Mouse (Mus musculus) embryonic fibroblast, embryonic 13.5 days (primary cell): ENCODE data around the gene Utf1. TPM values are rescaled to one million over a fixed set of nuclear protein-coding genes. Genes with fewer than 3 reads are reported as not detected.
A peak's percentile ranks its signal among the peaks of the same experiment; 100 is the strongest.

ENCODE experiments used
- H3K27ac ChIP-seq: 2 replicates; pipeline ENCODE4 v1.5.1; 2012; ENCODE audit warnings: low read length, control low read depth, inconsistent platforms; ENCODE audit not compliant: insufficient read depth
- H3K4me1 ChIP-seq: 2 replicates; pipeline ENCODE4 v1.6.1; 2011; ENCODE audit warnings: low read length; ENCODE audit not compliant: control insufficient read depth, insufficient read depth
- H3K4me3 ChIP-seq: 2 replicates; pipeline ENCODE4 v1.5.1; 2011; ENCODE audit warnings: mild to moderate bottlenecking, control low read depth, low read length; ENCODE audit not compliant: insufficient read depth
- CTCF ChIP-seq: IDR thresholded peaks from 2 replicates; pipeline ENCODE4 v1.5.1; 2011; ENCODE audit warnings: mild to moderate bottlenecking, control low read depth, low read length, moderate library complexity, borderline replicate concordance; ENCODE audit not compliant: insufficient read depth
- POLR2A ChIP-seq: IDR thresholded peaks from 2 replicates; pipeline ENCODE4 v1.6.1; 2011; ENCODE audit warnings: low read depth, mild to moderate bottlenecking, control low read depth, low read length, moderate library complexity
- polyA plus RNA-seq: library from polyadenylated mRNA; stranded (reverse); fragments of >200 nt; gene quantifications from 2 replicates; pipeline ENCODE4 v1.2.4, GENCODE M21; 2011; ENCODE audit warnings: low read depth; ENCODE audit not compliant: missing spikeins, insufficient read length

Utf1 gene
- polyA plus RNA-seq, result not detected in 2 replicates

GRCm38 (mm10) chr7:139943674-139944281, at the start of gene Utf1:
Utf1 (plus strand) TSS chr7:139943789.
- Histone ChIP-seq H3K4me3 (peak within 1 kb of the TSS; percentile 7; the same call in 1 of the 2 replicates), H3K4me1 (no peaks in the 10 kb centered on the region), H3K27ac (no peak within 1 kb of the TSS)
- TF ChIP-seq POLR2A (no peak), CTCF (no peak)

GRCm38 (mm10) chr7:139894655-139895557, 48.7 kb upstream of the Utf1 start, which contains the start of gene Kndc1:
Kndc1 (plus strand) TSS chr7:139894696.
- TF ChIP-seq POLR2A (no peak), CTCF (no peak)
- H3K4me3 ChIP-seq, result no peak within 1 kb of the TSS; the same call in 1 of the 2 replicates
- H3K27ac ChIP-seq, result no peak within 1 kb of the TSS
- H3K4me1 ChIP-seq, result no peaks in the 10 kb centered on the region

- Histone ChIP-seq H3K27ac (no peak overlapping the region), H3K4me3 (no peak overlapping the region), H3K4me1 (no peaks in the 10 kb centered on the region)
- TF ChIP-seq POLR2A (no peak), CTCF (no peak)
These were observed 47.3 kb upstream of the Utf1 start for GRCm38 (mm10) chr7:139896271-139896670.

DNA sequence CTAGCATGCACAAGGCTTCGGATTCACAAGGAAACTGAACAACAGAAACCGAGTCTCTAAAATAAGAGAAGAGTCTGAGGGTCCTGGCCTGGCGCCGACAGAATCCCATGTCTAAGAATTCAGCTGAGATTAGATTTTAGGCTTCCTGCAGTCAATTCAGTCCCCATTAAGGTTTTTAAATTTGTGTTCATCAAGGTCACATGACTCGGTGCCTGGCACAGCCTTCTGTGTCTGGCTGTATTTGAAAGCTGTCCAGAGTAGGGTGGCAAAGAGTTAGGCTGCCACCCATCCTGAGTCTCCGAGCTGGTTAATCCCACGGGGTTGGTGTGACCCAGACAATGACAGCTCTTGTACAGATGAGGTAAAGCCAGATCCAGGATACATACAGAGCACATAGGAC, 46.8 kb upstream of the Utf1 start:
- no peaks in the 10 kb centered on the region for H3K4me1 ChIP-seq
- TF ChIP-seq CTCF, result no peak
- TF ChIP-seq POLR2A, result no peak
- H3K4me3 ChIP-seq, result no peak overlapping the region
- no peak overlapping the region for H3K27ac ChIP-seq

DNA sequence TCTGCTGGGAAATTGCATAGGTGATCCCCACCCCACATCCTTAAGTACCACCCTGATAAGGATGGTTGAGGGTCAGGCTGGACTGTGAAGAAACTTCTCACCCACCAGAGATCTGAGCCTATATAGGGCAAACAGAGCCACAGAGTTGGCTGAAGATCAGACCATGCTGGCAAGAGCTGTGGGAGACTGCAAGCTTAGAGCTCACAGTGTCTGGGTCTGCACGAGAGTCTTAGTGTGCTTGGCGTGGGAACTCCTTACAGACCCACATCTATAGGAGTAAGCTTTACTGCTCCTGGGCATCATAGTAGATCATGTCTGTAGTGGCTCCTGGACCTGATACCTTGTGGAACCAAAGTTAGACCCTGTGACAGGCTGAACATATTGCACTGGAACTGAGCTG, 45.0 kb upstream of the Utf1 start:
- TF ChIP-seq POLR2A (no peak), CTCF (no peak)
- H3K4me1 ChIP-seq, result no peaks in the 10 kb centered on the region
- H3K4me3 ChIP-seq, result no peak overlapping the region
- no peak overlapping the region for H3K27ac ChIP-seq

DNA sequence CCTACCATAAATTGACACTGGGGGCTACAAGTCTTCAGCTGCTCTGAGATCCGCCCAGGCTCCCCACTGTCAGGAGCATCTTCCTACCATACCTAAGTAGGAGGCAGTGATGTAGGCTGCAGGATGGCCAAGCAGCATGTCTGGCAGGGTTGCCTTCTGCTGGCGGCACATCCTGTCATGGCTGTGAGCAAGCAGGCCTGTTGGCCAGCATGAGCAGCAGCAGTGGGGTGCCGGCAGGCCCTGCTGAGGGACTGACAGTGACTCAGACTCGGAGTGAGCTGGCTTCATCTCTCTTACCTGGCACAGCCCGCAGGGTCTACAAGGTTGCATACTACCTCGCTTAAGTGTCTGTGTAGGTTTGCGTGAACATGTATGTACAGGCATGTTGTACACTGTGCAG, 44.1 kb upstream of the Utf1 start:
- H3K27ac ChIP-seq, result no peak overlapping the region
- no peak overlapping the region for H3K4me3 ChIP-seq
- H3K4me1 ChIP-seq, result no peaks in the 10 kb centered on the region
- no peak for TF ChIP-seq CTCF

DNA sequence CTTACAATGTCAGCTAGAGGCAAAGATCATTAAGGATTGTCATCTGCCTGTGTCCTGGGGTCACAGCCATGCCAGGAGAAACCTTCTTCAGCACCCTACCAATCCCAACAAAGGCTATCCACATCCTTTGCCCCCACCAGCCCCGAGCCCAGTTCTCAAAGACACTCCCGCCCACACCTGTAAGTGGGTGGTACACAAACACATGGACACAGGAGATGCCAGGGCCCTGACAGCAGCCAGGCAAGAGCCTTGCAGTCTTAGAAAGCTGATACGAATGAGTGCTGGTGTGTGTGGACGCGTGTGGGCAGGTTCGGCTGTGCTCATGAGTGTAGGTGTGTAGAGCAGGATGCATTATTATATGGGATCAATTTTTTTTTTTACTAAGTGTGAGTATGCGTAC, 43.1 kb upstream of the Utf1 start:
- no peak for TF ChIP-seq CTCF
- TF ChIP-seq POLR2A, result no peak
- Histone ChIP-seq H3K27ac (no peak overlapping the region), H3K4me3 (no peak overlapping the region), H3K4me1 (no peaks in the 10 kb centered on the region)

DNA sequence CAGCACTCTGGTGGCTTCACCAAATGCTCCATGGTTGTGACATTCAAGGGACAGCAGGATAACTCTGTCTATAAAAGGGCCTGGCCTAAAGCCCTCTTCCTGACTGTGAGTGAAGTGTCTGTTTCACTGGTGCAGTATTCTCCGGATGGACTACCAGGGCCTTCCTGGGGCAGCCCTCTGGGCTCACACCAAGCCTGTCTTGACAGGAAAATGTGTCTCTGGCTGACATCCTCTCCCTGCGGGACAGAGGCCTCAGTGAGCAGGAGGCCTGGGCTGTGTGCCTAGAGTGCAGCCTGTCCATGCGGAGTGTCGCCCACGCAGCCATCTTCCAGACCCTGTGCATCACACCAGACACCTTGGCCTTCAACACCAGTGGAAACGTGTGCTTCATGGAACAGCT, 42.7 kb upstream of the Utf1 start:
- TF ChIP-seq POLR2A, result no peak
- TF ChIP-seq CTCF, result no peak
- H3K4me3 ChIP-seq, result no peak overlapping the region
- no peak overlapping the region for H3K27ac ChIP-seq
- no peaks in the 10 kb centered on the region for H3K4me1 ChIP-seq

- no peak overlapping the region for H3K4me3 ChIP-seq
- H3K4me1 ChIP-seq, result no peaks in the 10 kb centered on the region
- TF ChIP-seq POLR2A (no peak), CTCF (no peak)
- H3K27ac ChIP-seq, result no peak overlapping the region
These were observed 41.6 kb upstream of the Utf1 start for GRCm38 (mm10) chr7:139901981-139902380.

DNA sequence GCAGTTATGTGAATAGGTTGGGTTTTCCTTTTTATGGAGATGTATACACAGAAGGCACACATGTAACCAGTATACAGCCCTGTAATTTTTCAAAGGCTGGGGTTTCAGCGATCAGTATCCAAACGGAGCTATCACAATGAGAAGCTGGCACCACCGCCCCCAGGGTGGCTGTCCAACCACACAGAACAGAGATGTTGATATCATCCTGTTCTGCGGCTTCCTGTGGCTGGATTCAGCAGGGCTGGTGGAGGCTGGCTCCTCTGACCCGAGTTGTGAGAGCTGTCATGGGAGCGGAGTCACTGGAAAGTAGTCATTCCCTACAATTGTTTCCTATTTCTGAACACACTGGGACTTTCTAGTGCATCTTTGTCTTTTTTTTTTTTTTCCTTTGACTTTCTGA, 38.3 kb upstream of the Utf1 start:
- TF ChIP-seq CTCF, result no peak
- Histone ChIP-seq H3K4me1 (no peaks in the 10 kb centered on the region), H3K4me3 (no peak overlapping the region), H3K27ac (no peak overlapping the region)

DNA sequence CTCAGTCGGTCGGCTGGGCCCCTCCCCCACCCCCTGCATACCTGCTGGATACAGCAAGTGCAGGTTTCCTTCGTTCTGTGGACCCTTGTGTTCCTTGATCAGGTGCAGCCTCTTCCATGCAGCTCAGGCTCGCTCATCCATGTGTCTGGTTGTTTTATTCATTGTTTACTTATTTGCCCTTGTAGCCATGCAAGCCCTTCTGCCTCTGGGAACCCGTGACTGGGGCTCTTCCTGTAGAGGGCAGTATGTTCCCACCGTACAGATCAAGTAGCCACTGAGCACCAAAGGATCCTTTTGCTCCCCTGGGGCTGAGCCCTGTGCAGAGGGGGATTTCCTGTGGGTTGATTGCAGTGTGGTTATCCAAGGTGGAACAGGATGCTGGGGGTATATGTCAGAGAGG, 37.9 kb upstream of the Utf1 start:
- no peak for TF ChIP-seq POLR2A
- no peak for TF ChIP-seq CTCF
- Histone ChIP-seq H3K4me1 (no peaks in the 10 kb centered on the region), H3K27ac (no peak overlapping the region), H3K4me3 (no peak overlapping the region)
